Mouse (Mus musculus): Measurements from ENCODE around the gene Olfr1058. TPM values are rescaled to one million over a fixed set of nuclear protein-coding genes. Genes with fewer than 3 reads are reported as not detected.

Olfr1058 gene
- polyA plus RNA-seq (2015; fragmentation: Nextera tagmentation; extraction: Ambion mirVana) = not detected in 2 replicates

DNA sequence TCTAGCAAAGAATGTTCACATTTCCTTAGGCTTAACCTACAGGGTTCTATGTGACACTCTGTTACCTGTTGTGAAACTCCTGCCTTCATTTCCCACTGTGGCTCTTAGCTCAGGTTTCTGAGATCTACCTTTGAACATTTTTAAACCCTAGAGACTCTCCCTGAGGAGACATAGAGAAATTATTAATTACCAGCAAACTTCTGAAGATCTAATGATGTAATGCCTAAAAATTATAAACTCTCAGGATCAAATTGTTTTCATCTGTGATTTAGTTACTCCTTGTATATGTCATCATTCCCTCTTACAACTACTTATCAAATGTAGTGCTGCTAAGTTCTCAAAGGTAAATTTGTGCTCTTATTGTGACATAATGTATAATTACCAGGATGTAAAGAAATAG, at the start of gene Olfr1058:
TSS of gene Olfr1058 (minus strand) at position 101 of the 400 bp plus-strand sequence.

DNA sequence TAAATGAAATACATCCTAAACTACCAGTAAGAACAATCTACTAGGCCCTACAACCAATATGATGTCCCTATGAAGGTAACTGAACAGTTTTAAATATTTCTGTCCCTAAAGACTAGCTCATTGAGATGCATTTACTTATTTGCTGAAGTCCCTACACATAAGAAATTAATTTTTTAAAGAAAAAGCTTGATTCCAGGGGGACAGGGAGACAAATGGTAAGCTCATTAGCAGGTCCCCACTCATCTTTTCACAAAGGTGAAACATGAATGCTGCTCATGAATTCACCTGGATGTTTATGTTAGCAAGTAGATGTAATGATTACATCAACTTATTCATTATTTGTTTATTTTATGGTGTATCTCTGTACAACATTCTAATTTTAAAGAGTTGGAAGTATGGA, 38.3 kb upstream of the Olfr1058 start, which contains the start of gene Olfr1062:
TSS of gene Olfr1062 (minus strand) at position 101 of the 400 bp plus-strand sequence.

DNA sequence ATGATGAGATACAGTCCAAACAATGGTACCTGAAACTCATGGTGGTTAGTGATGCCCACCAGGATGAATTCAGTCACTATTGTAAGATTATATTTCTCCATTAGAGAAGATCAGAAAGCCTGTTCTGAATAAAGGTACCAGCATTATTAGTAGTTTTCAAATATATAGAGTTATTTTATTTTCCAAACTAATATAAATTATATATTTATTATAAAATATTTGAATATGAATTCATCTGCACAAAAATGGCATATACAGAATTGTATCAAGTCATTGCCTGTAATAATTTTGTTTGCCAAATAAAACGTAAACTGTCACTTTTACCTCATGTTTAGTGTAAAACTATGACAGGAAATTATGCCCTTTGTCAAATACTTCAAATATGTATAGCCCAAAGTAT, 25.6 kb upstream of the Olfr1058 start, which contains the start of gene Olfr1061:
TSS of gene Olfr1061 (minus strand) at position 101 of the 400 bp plus-strand sequence.

DNA sequence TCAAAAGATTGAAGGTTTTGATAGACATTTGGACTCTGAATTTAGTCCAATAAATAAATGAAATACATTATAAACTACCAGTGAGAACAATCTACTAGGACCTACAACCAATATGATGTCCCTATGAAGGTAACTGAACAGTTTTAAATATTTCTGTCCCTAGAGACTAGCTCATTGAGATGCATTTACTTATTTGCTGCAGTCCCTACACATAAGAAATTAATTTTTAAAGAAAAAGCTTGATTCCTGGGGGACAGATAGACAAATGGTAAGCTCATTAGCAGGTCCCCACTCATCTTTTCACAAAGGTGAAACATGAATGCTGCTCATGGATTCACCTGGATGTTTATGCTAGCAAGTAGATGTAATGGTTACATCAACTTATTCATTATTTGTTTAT, 10.1 kb downstream of the Olfr1058 start, which contains the start of gene Olfr1057:
TSS of gene Olfr1057 (minus strand) at position 101 of the 400 bp plus-strand sequence.

DNA sequence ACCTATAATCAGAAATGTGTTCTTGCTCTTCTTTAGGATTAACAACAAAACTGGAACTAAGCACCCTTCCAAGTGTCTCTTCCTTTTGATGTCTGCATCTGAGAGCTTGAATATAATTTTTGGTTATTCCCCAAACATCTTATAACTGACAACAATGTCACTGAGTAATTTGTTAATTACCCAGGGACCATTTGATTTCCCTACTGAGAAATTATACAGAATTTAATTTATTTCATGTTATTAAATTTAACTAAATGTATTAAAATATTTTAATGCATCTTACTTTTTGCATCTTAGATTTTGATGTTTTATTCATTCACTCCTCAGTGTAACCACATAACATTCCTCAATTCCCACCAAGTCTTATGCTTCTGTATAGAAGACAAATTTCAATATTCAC, 26.0 kb downstream of the Olfr1058 start, which contains the start of gene Olfr1056:
TSS of gene Olfr1056 (minus strand) at position 101 of the 400 bp plus-strand sequence.

DNA sequence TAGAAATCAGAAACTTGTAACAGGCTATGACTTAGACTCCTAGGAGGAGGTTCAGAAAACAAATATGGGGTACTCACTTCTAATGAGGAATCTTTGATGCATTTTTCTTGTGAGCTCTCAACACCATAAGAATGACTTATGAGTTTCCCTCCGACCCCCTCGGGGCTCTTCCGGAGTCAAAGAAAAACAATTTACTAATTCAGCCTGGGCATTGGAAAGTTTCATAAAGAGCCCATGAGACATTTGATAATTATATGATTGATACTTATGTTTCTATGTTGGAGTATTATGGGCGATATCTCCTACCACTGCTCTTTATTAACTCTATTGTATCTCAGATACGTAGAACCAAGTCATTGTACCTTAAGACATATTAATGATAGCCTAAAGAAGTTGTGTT, 38.2 kb downstream of the Olfr1058 start, which contains the start of gene Olfr1055:
TSS of gene Olfr1055 (minus strand) at position 101 of the 400 bp plus-strand sequence.

DNA sequence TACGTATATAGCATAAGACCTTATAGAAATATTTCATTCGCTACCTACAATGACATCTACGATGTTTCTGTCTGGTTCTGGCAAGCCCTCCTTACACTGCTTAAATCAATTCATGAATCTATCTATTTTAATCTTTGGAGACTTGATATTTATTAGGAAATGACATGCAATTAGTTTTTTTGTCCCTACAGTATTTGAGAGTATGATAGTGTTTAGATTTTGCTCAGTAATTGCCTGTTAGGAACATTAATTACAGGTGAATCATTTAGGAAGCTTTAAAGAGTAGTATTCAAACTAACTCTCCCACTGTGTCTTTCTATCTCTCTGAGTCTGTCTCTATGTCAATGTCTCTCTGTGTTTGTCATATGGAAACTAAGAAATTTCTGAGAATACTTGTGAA, 53.0 kb downstream of the Olfr1058 start, which contains the start of gene Olfr1054:
TSS of gene Olfr1054 (minus strand) at position 101 of the 400 bp plus-strand sequence.

Other genes with a start within 250 kb of the Olfr1058 start
- gene Olfr1040, start 241.8 kb downstream of the Olfr1058 start, polyA plus RNA-seq (2015; fragmentation: Nextera tagmentation; extraction: Ambion mirVana) = not detected in 2 replicates
- not detected in 2 replicates for gene Olfr1042, start 226.7 kb downstream of the Olfr1058 start, polyA plus RNA-seq (2015; fragmentation: Nextera tagmentation; extraction: Ambion mirVana)
- not detected in 2 replicates for gene Olfr1043, start 221.0 kb downstream of the Olfr1058 start, polyA plus RNA-seq (2015; fragmentation: Nextera tagmentation; extraction: Ambion mirVana)
- gene Olfr1044, start 210.7 kb downstream of the Olfr1058 start, polyA plus RNA-seq (2015; fragmentation: Nextera tagmentation; extraction: Ambion mirVana) = not detected in 2 replicates
- gene Olfr52, start 202.9 kb downstream of the Olfr1058 start, polyA plus RNA-seq (2015; fragmentation: Nextera tagmentation; extraction: Ambion mirVana) = not detected in 2 replicates
- not detected in 2 replicates for gene Olfr1045, start 185.6 kb downstream of the Olfr1058 start, polyA plus RNA-seq (2015; fragmentation: Nextera tagmentation; extraction: Ambion mirVana)
- gene Olfr1046, start 169.2 kb downstream of the Olfr1058 start, polyA plus RNA-seq (2015; fragmentation: Nextera tagmentation; extraction: Ambion mirVana) = not detected in 2 replicates
- gene Olfr1047, start 157.2 kb downstream of the Olfr1058 start, polyA plus RNA-seq (2015; fragmentation: Nextera tagmentation; extraction: Ambion mirVana) = not detected in 2 replicates
- gene Olfr1048, start 148.3 kb downstream of the Olfr1058 start, polyA plus RNA-seq (2015; fragmentation: Nextera tagmentation; extraction: Ambion mirVana) = not detected in 2 replicates
- gene Olfr1049, start 130.2 kb downstream of the Olfr1058 start, polyA plus RNA-seq (2015; fragmentation: Nextera tagmentation; extraction: Ambion mirVana) = not detected in 2 replicates
- not detected in 2 replicates for gene Olfr1051, start 109.5 kb downstream of the Olfr1058 start, polyA plus RNA-seq (2015; fragmentation: Nextera tagmentation; extraction: Ambion mirVana)
- not detected in 2 replicates for gene Olfr1052, start 96.1 kb downstream of the Olfr1058 start, polyA plus RNA-seq (2015; fragmentation: Nextera tagmentation; extraction: Ambion mirVana)
- not detected in 2 replicates for gene Olfr1053, start 73.3 kb downstream of the Olfr1058 start, polyA plus RNA-seq (2015; fragmentation: Nextera tagmentation; extraction: Ambion mirVana)
- not detected in 2 replicates for gene Olfr1054, start 53.1 kb downstream of the Olfr1058 start, polyA plus RNA-seq (2015; fragmentation: Nextera tagmentation; extraction: Ambion mirVana)
- not detected in 2 replicates for gene Olfr1055, start 38.3 kb downstream of the Olfr1058 start, polyA plus RNA-seq (2015; fragmentation: Nextera tagmentation; extraction: Ambion mirVana)
- gene Olfr1056, start 26.1 kb downstream of the Olfr1058 start, polyA plus RNA-seq (2015; fragmentation: Nextera tagmentation; extraction: Ambion mirVana) = not detected in 2 replicates
- gene Olfr1057, start 10.2 kb downstream of the Olfr1058 start, polyA plus RNA-seq (2015; fragmentation: Nextera tagmentation; extraction: Ambion mirVana) = not detected in 2 replicates
- not detected in 2 replicates for gene Olfr1061, start 25.5 kb upstream of the Olfr1058 start, polyA plus RNA-seq (2015; fragmentation: Nextera tagmentation; extraction: Ambion mirVana)
- not detected in 2 replicates for gene Olfr1062, start 38.2 kb upstream of the Olfr1058 start, polyA plus RNA-seq (2015; fragmentation: Nextera tagmentation; extraction: Ambion mirVana)
- not detected in 2 replicates for gene Olfr1065, start 62.0 kb upstream of the Olfr1058 start, polyA plus RNA-seq (2015; fragmentation: Nextera tagmentation; extraction: Ambion mirVana)
- gene Olfr1066, start 67.7 kb upstream of the Olfr1058 start, polyA plus RNA-seq (2015; fragmentation: Nextera tagmentation; extraction: Ambion mirVana) = not detected in 2 replicates
- not detected in 2 replicates for gene Olfr228, start 98.8 kb upstream of the Olfr1058 start, polyA plus RNA-seq (2015; fragmentation: Nextera tagmentation; extraction: Ambion mirVana)
- not detected in 2 replicates for gene Olfr1076, start 119.9 kb upstream of the Olfr1058 start, polyA plus RNA-seq (2015; fragmentation: Nextera tagmentation; extraction: Ambion mirVana)
- not detected in 2 replicates for gene Olfr1079, start 153.9 kb upstream of the Olfr1058 start, polyA plus RNA-seq (2015; fragmentation: Nextera tagmentation; extraction: Ambion mirVana)
- gene Olfr1080, start 169.7 kb upstream of the Olfr1058 start, polyA plus RNA-seq (2015; fragmentation: Nextera tagmentation; extraction: Ambion mirVana) = not detected in 2 replicates
- gene Olfr1082, start 210.4 kb upstream of the Olfr1058 start, polyA plus RNA-seq (2015; fragmentation: Nextera tagmentation; extraction: Ambion mirVana) = not detected in 2 replicates

Measured in urinary bladder, postnatal 0 days (tissue).